Mouse (Mus musculus) kidney, adult 18-20 months (tissue): ENCODE data around the gene Slc22a1.

Experiments used
- DNase-seq: peaks from one replicate; pipeline ENCODE4 v3.0.0; 2021

Gene Slc22a1

DNA sequence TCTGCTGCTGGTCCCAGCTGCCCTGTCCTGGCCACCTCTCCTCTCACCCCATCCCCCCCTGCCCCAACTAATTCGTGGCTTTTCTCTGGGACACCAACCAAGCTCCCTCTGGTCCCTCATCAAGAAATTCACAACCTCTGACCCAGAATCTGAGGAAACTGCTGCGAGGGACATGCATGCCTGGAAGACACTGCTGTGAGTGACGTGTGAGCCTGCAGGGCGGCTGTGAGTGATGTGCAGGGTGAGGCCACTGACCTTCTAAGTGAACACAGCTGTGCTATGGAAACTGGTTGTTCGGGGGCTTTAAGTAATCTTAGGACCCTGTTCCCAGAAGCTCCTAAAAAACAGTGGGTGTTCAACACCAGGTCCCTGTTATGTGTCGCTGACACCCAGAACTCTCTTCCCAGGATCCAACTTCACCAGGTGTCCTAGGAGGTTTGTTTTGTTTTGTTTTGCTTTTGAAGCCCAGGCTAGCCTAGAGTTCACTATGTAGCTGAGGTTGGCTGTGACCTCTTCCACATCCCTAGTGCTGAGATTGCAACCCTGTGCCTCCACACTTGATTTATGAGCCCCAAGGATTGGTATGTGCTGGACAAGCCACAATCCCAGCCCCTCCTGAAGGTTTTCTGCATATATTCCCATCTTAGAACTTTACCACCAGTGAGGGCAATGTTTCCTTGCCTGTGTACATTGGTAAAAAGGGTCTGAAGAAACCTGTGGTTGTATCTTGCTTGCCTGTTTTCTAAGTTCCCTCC is 44.5 kb downstream of the Slc22a1 start:
- DNase-seq = no peak

DNA sequence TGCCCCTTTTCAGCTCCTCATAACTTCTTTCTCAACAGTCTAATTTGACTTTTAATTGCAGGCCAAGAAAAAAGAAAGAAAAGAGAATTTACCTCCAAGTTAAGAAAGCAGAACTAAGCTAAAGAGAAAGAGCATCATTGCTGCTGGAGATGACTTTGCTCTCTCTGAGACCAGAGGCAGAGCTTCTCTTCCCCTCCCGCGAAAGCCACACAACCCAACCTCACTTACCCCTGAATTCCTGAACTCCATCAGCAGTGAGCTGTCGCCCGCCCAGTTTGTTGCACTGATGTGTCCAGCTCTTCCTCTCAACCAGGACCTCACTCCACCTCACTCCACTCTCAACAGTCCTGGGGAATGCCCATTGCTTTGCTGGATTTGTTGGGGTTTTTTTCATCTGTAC is 47.6 kb downstream of the Slc22a1 start:
- DNase-seq = no peak

DNA sequence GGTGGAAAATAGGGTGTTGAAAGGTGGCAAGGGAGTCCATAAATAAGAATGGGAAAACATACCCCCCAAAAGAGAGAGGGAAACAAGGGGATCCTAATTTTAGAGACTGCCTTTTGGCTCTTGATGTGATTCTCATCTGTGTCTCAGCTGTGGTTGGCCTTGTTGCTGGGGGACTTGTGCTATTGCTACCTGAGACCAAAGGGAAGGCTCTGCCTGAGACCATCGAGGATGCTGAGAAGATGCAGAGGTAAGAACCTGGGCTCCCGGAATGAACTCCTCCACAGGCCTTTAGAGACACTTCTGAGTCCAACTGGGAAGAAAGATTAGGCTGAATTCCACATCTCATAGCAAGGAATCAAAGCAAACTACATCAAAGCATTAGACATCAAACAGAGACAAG is 56.0 kb downstream of the Slc22a1 start:
- no peak for DNase-seq

DNA sequence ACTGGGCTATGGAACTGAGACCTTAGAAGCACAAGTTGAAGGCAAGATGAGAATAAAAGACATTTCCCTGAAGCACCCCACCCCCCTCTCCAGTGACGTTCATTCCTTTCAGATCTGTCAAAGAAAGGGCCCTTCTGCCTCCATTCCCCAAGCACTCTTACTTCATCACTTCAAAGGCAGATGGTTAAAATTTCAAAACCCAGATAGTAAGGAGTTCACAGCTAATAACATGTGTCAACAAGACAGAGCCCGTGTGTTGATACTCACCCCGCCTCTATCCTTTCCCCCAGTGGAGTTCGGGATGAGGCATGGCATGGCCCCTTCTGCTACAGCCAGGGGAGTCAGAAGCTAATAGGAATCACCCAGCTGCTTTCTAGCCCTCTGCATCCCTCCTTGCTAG is 60.2 kb downstream of the Slc22a1 start:
- DNase-seq = no peak

DNA sequence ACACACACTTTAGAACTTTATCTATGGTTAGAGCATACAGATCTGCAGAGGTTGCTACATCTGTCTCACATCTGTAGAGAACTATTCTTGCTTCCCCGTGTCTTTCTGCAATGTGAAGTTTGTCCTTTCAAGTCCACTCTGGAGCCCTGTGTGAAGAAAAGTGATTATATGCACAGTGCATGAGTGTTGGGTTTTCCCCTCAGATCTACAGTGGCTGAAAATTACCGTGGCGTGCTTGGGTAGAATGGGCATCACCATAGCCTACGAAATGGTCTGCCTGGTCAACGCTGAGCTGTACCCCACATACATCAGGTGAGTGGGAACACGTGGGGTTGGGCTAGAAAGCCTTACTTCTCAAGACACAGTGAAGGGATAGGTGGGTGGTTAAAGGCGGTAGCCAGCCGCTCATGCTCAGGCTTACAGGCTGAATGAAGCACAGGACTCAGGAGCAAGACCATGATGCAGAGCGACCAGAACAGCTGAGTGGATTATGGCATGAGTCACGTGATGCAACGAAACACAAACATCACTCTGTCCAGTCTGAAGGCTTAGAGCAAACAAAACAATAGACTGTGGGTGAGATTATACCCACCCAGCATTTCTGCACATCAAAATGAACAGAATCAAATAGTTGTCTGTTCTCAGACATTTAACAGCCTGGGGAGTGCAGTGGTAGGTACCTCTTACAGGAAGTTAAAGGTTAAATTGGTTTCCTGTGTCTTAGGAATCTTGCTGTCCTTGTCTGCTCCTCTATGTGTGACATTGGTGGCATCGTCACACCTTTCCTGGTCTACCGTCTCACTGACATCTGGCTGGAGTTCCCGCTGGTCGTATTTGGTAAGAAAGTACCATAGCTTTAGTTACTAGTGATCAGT is 60.9 kb downstream of the Slc22a1 start:
- no peak for DNase-seq

DNA sequence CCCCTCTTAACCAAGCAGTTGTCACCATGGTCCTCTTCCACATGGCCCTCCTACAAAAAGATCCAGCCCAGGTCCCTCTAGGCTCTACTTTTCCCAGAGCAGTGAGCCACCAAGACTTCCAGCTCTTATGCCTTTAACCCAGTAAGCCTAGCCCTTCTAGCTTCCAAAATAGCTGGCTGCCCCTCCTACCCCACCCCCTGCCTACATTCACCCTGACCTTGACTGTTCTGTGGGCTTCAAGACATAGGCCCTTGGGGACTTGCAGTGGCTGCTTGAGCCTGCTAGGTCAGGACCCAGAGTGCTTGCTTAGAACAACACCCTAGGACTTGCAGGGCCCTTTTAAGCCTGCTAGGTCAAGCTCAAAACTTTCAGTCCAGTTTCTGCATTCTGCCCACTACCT is 68.4 kb downstream of the Slc22a1 start:
- DNase-seq = no peak

DNA sequence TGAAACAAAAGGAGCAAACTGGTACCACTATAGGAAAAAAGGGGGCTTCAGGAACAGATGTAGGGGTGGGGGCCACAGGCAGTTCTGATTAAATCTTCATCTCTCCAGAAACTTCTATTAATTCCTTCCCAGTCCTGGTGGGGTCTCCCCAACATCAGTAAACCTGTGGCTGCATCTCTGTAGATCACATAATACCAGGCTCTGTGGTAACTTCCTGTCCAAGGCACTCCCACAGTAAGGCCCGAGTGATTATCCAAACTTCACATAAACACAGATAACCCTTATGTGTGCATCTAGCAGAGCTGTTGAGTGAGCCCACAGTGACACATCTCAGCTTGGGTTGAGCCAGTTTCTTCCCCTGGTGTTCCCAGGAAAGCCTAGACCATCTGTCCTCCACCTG is 69.0 kb downstream of the Slc22a1 start:
- no peak for DNase-seq
